Mouse (Mus musculus) brain, embryonic 14.5 days (tissue): ENCODE measurements at regions not wholly inside any gene's neighbourhood (a gene's known extent, or its start where the extent isn't known, plus 50 kb on each side); places are given as distances from the start of the nearest gene placed in this dataset.

Experiments used
- DNase-seq: peaks from one replicate; pipeline ENCODE4 v3.0.0-alpha.2; 2011; ENCODE audit warnings: low read depth
- CTCF ChIP-seq: fragments of 200-500 bp; IDR thresholded peaks from 2 replicates; pipeline ENCODE4 v1.5.1; 2012; ENCODE audit warnings: inconsistent platforms, mild to moderate bottlenecking, moderate library complexity, borderline replicate concordance; ENCODE audit not compliant: insufficient read depth, insufficient read length; ENCODE audit errors: extremely low read depth
- POLR2A ChIP-seq: fragments of 200-500 bp; IDR thresholded peaks from 2 replicates; pipeline ENCODE4 v1.6.1; 2012; ENCODE audit warnings: mild to moderate bottlenecking, inconsistent platforms, borderline replicate concordance; ENCODE audit not compliant: poor library complexity, insufficient read depth, insufficient read length, severe bottlenecking; ENCODE audit errors: extremely low read depth

DNA sequence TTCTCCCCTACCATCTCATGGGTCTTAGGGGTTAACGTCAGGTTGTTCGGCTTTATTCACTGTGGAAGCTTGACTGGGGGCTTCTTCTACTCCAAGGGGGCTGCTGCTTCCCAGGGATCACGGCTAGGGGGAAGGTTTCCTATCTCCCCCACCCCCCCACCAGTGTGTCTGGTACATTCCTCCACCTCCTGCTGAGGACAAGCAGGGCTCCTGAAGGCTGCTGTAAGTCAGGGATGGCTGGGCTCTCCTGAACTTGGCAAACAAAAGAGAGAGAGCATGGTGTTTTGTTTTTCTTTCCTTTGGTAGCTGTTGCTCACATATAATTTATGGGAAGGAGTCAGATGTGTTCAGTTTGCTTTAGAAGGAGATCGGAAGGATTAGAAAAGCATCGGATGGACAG is 54.7 kb upstream of the Commd3 start:
- TF ChIP-seq POLR2A (no peak), CTCF (no peak)

DNA sequence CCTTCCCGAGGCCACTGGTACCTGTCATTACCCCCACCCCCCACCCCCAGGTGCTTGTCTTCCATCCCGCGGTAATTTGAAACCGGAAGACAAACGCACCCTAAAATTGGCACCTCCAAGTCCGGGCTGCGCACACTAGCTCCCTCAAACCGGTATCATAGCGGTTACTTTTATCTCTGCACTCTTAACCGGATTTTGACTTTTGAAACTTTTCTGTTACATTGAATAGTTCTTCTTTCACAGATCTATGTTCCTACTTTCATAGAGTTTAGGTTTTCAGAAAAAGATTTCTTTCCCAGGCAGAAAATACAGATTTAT is 62.4 kb upstream of the Commd3 start:
- no peak for DNase-seq
- TF ChIP-seq CTCF (no peak), POLR2A (no peak)

More for the DNA sequence above, 54.7 kb upstream of the Commd3 start:
- DNase-seq, result no peak

DNA sequence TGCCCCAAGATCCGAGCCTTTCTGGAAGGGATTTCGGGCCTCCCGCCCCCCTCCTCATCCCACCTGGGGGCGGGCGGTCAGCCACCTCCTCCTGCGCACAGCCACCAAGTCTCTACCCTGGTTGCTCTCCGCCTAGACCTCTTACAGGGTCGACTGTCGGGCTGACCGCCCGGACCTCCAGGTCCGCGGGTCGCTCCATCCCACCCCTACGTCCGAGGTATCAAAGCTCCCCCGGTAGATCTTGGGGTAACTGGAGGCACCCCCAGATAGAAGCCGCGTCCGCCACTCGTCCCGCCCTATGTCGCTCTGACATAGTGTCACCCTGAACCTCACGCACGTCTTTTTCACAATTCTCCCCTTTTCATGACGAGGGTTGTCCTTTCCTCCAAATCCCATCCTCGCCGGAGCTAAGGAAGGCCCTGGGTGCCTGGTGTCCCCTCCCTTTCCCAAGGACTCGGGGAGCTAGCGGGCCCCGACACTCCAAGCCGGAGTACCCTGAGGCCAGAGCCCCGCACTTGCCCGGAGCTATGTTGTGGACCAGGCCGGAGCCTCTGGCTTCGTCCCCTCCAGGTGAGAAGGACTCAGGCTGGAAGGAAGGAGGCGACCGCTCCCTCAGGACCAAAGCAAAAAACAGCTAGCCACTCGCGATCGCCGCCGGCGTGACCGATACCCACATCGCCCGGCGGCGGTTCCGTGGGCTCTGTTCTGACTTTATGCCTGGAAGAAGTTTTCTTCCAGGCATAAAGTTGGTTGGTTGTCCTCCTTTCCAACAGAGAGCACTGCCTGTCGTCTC is 62.9 kb upstream of the Commd3 start:
- TF ChIP-seq POLR2A (no peak), CTCF (no peak)
- peak; percentile 27 for DNase-seq

DNA sequence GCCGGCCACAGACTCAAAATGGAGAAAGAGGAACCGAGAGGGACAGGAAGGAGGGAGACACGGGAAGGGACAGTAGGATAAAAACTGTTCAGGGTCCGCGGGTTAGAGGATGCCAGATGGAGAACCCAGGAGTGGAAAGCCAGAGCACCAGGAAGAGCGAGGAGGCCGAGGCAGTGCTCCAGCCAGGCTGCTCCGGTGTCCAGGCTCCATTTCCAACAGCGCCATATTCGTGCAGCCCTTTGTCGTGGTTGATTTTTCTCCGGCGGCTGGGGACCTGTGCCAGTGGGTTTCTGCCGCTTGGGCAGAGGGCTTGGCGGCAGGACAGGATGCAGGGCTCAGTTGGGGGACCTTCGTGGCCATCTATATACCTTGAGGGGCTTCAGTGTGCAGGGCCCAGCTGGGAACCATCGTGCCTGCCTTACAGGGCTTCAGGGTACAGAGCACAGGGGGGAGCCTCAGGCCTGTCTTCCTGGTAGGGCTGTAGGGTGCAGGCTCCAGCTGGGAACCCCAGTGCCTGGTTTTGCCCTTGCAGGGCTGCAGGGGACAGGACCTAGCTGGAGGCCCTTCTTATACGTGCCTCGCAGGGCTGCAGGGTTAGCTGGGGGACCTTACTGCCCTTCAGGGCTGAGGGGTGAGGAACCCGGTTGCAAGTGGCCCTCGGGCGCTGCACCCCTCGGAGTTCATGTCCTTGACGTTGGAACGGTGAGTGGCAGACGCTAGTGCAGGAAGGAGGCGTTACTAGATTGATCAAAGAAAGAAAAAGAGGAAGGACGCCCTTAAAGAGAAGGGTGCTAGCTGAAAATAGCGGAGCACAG is 63.7 kb upstream of the Commd3 start:
- peak; percentile 64 for DNase-seq
- TF ChIP-seq CTCF (no peak), POLR2A (no peak)

DNA sequence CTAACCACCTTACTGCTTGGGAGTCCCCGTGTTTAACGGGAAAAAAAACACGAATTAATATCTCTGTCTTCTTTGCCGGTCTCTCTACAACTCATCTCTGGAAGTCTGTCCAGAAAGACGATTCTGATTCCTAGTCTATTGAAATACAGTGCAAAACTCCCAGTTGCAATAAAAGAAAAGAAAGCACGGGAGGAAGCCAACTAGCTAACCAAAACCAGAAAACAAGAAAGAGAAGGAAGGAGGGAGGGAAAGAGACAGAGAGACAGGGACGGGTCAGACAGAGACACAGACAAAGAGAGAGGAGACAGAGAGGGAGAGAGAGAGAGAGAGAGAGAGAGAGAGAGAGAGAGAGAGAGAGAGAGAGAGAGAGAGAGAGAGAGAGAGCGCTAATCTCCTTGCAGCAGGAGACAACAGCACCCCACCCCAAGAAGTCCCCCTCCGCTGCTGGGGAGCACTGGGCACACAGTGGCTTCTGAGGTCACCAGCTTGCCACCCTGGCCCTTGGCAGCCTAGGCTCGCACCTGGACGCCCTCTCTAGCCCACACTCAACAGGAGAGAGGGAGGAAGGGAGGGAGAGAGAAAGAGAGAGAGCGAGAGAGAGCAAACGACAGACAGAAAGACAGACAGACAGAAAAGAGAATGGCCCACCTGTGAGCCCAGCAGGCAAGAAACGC is 64.5 kb upstream of the Commd3 start:
- DNase-seq, result peak; percentile 27
- TF ChIP-seq POLR2A (no peak), CTCF (no peak)

DNA sequence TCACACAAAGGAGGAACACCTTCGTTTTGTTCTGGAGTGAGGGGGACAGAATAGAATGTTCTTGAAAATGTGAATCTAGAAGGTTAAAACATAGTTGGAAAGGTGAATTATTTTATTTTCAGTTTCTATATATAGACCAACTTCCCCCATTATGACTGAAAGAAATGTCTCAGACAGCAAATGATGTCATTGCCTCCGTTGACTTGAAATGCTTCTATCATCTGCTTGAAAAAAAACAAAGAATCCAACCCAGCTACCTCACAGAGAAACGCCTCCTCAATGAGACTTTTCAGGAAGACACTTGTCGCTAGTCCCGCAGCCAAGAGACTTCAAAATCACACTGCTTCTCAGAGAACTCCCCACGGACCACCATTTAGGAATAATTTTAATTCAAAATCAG is 65.1 kb upstream of the Commd3 start:
- TF ChIP-seq POLR2A (no peak), CTCF (no peak)
- peak; percentile 53 for DNase-seq

DNA sequence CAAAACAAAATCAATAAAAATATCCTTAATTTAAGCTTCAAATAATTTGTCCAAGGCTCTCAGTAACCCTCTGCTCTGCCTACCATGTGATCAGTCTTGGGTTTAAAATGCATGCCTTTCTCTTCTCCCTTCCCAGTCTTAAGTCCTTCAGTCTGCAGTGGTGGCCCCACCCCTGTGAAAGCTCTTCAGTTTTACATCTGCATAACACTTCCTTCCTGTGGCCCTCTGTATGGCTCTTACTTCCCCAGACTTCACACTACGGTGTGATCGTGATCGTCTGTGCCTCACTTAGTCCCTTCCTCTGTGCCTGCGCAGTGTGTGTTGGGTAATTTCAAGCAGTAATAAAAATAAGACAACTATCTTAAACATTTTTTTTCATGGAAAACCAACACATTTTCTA is 80.0 kb upstream of the Commd3 start:
- DNase-seq, result no peak
- TF ChIP-seq CTCF (no peak), POLR2A (no peak)

DNA sequence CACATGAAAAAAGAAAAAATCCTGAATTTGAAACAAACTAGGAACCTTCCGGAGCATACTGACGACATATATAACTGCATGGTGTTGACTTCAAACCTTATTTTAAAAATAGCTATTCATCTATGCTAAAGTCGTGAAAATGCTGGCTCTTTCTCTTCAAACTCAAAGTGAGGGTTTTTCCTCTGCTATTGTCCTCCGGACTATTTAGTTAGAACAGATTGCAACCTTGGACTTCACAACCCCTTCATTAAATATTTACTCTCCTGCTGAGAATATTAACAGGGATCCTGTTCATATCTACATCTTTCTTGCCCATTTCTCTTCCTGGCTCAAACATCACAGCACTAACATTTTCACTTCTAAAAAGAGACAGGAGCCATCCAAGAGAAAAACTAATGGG is 84.0 kb upstream of the Commd3 start:
- TF ChIP-seq CTCF (no peak), POLR2A (no peak)
- DNase-seq, result peak; percentile 36

DNA sequence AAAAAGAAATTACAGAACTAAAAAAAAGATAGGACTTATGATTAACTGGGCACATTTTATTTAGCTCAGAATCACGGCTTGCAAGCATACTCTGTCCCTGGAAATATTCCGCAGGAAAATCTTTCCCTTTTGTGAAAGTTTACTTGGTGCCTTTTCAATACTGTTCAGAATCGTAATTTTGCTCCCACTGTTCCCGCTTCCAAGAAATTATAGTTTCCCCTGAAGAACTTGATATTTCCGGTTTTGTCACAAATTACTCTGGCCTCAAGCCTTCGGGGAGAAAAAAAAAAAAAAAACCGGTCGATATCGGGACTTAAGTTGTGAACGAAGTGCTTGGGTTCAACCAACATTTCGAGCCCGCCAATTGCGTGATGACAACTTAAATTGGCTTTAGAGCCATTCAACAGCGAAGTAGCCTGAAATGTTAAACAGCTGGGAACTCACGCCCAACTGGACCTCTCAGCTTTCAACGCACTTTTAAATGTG is 84.4 kb upstream of the Commd3 start:
- DNase-seq, result peak; percentile 74
- TF ChIP-seq POLR2A, result no peak
- no peak for TF ChIP-seq CTCF

DNA sequence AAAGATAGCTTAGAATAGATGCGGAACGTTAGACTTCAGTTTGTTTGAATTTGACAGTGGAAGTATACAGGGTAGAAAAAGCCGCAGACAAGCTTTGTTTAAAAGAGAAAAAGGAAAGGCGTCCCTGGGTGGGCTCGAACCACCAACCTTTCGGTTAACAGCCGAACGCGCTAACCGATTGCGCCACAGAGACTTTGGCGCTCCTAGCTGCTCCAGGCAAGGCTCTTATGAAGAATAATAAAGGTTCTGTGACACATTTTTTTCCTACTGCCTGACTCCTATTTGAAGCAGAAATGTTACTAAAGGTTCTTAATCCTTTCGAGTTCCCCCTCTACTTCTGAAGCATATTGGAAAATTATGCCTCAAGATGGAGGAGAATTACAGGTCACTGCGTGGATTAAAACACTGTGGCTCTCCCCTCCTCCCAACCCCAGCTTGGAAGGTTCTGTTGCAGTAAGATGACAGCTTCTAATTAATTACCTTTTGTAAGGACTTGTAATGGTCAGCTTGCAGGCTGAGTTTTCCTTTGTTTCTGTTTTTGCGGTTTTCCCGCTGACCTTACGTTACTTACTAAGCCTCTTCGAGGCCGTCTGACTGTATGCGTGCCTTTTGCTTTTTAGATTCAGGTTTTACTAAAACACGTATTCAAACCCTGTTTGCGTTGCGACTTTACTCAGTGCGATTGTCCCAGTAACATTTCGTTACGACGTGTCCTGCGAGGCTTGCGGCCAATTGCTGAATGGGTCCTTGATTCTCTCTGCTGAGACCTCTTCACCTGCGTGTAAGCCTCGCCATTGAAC is 85.1 kb upstream of the Commd3 start:
- peak; percentile 92 for DNase-seq
- no peak for TF ChIP-seq CTCF

DNA sequence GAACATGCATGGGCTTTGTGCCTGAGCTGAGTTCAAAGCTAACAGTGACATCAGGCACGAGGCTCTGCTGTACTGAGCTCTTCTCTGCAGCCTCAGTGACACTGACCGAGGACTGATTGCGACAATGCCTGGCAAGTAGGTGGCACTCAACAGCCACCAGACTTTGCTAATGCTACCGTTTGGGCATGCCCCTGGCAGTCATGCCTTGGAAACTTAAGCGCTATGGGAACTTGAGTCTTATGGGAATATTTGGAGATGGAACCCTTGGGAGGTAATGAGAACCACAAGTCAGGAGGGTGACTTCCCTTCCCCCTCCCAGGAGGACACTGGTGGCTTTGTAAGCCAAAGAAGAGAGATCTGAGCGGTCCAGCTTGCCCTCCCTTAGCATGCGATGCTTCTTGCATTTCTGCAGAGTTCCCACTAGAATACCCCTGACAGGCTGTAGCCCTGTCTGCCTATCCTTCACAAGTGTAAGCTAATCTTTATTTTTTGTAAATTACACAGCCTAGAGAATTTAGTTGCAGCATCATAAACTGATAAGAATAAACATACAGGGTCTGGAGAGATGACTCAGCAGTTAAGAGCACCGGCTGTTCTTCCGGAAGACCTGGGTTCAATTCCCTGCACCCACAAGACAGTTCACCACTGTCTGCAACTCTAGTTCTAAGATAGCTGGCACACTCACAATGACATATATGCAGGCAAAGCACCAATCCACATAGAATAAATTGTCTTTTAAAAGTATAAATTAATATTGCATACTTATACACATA is 86.4 kb upstream of the Commd3 start:
- peak; percentile 15 for DNase-seq

More for the DNA sequence above, 86.4 kb upstream of the Commd3 start:
- no peak for TF ChIP-seq CTCF
- TF ChIP-seq POLR2A, result no peak
